In the genomic region with DNA sequence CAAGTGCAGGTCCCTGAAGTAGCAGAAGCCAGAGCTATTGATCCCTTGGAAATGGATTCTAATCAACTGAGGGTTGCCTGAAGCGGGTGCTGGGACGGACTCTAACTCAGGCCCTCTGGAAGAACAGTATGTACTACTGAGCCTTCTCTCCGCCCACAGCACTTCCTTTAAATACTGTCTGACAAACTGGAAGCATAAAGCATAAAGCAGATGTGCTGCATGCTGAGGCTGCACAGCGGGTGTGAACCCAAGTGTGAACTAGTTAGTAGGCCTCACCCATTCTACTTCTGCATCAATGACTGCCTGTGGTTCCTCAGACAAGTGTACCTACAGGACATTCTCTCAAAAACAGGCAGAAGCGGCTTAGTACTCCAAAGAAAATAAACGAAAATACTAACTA, we compare ENCODE assay signal across 13 mouse cellular contexts.
"Had no signal": no experiment of that assay in that cellular context is flagged by ENCODE, and none has a peak within 500 bp of the region (broad histone marks: within the 10 kb centered on the region; RNA-seq: fewer than 3 reads in every experiment).

No protein-coding gene starts in this region.

- H3K27ac ChIP-seq: layer of hippocampus, adult 2 months; limb, embryonic 12.5 days; liver, embryonic 13.5 days; macrophage; midbrain, embryonic 12.5 days; stomach, postnatal 0 days had no signal

- DNase-seq: kidney, adult 18-20 months; kidney, postnatal 10 days; kidney, postnatal 4 days; liver; liver, embryonic 13.5 days; liver, postnatal 0 days had no signal

- H3K4me3 ChIP-seq: layer of hippocampus, adult 2 months; limb, embryonic 12.5 days; liver, embryonic 13.5 days; megakaryocyte, embryonic 14.5 days; midbrain, embryonic 12.5 days had no signal

- H3K4me1 ChIP-seq: limb, embryonic 12.5 days; liver, embryonic 13.5 days; midbrain, embryonic 12.5 days had no signal

- ATAC-seq: liver, postnatal 0 days; midbrain, embryonic 16.5 days had no signal

- H3K27me3 ChIP-seq: limb, embryonic 12.5 days; liver, embryonic 13.5 days; megakaryocyte, embryonic 14.5 days; midbrain, embryonic 12.5 days had no signal
